Mouse (Mus musculus) thymus, adult 2 months (tissue): ENCODE data around the gene Ddr1. TPM values are rescaled to one million over a fixed set of nuclear protein-coding genes. Genes with fewer than 3 reads are reported as not detected.

Experiments
- DNase-seq: peaks from one replicate; pipeline ENCODE4 v3.0.0; 2021
- H3K27ac ChIP-seq: fragments of 200-500 bp; 2 replicates; pipeline ENCODE4 v1.5.1; 2012; ENCODE audit warnings: low read length, control low read depth; ENCODE audit not compliant: control insufficient read depth, insufficient read depth
- H3K27me3 ChIP-seq: fragments of 200-500 bp; 2 replicates; pipeline ENCODE4 v1.6.1; 2012; ENCODE audit warnings: mild to moderate bottlenecking, low read length, moderate library complexity, mixed read lengths; ENCODE audit not compliant: control insufficient read depth, insufficient read depth
- H3K36me3 ChIP-seq: fragments of 200-500 bp; 2 replicates; pipeline ENCODE4 v1.6.1; 2012; ENCODE audit warnings: mild to moderate bottlenecking, low read length, moderate library complexity; ENCODE audit not compliant: control insufficient read depth, insufficient read depth
- H3K4me1 ChIP-seq: fragments of 200-500 bp; replicated peaks from 2 replicates; pipeline ENCODE4 v1.6.1; 2012; ENCODE audit warnings: low read length; ENCODE audit not compliant: control insufficient read depth, insufficient read depth
- H3K4me3 ChIP-seq: fragments of 200-500 bp; 2 replicates; pipeline ENCODE4 v1.5.1; 2012; ENCODE audit warnings: mild to moderate bottlenecking, low read length, control low read depth, moderate library complexity; ENCODE audit not compliant: control insufficient read depth, insufficient read depth
- CTCF ChIP-seq: fragments of 200-500 bp; IDR thresholded peaks from 2 replicates; pipeline ENCODE4 v1.5.1; 2012; ENCODE audit warnings: mild to moderate bottlenecking, control low read depth, low read length, moderate library complexity, borderline replicate concordance; ENCODE audit not compliant: control insufficient read depth, poor library complexity, insufficient read depth; ENCODE audit errors: extremely low read depth
- POLR2A ChIP-seq: fragments of 200-500 bp; IDR thresholded peaks from 2 replicates; pipeline ENCODE4 v1.6.1; 2012; ENCODE audit warnings: mild to moderate bottlenecking, low read length, control low read depth, moderate library complexity; ENCODE audit not compliant: control insufficient read depth, poor library complexity, insufficient read depth; ENCODE audit errors: extremely low read depth
- WGBS: fragments of 180-500 bp; shearing (Covaris S2); methylation state at CpG from one replicate; pipeline ENCODE4 v1.1.7; 2018; 5-methylcytosine and 5-hydroxymethylcytosine counted together
- polyA plus RNA-seq: library from polyadenylated mRNA; depleted of rRNA; stranded (reverse); fragments of >200 nt; gene quantifications from 2 replicates; pipeline ENCODE4 v1.2.3, GENCODE M21; 2012

The Ddr1 gene
- polyA plus RNA-seq, 1 experiment = 43.6 TPM

- WGBS = 40% methylated on average over 9 of the region's 9 CpGs
- Histone ChIP-seq H3K4me1 (peaks cover 2% of the 10 kb centered on the region), H3K4me3 (no peak overlapping the region), H3K36me3 (no peaks in the 10 kb centered on the region), H3K27ac (no peak overlapping the region), H3K27me3 (no peaks in the 10 kb centered on the region)
- DNase-seq = no peak
- TF ChIP-seq POLR2A (no peak), CTCF (no peak)
Observed at GRCm38 (mm10) chr17:35741589-35742226, 37.3 kb upstream of the Ddr1 start.

- H3K4me3 ChIP-seq = no peak overlapping the region
- H3K27ac ChIP-seq = no peak overlapping the region
- TF ChIP-seq CTCF (no peak), POLR2A (no peak)
- H3K36me3 ChIP-seq = no peaks in the 10 kb centered on the region
- no peaks in the 10 kb centered on the region for H3K27me3 ChIP-seq
- WGBS = 25% methylated on average over 5 of the region's 5 CpGs
- H3K4me1 ChIP-seq = peaks cover 6% of the 10 kb centered on the region
- DNase-seq = no peak
Observed at GRCm38 (mm10) chr17:35740276-35740880, 36.0 kb upstream of the Ddr1 start.

GRCm38 (mm10) chr17:35739675-35740074 lies 35.3 kb upstream of the Ddr1 start:
- DNase-seq = peak; percentile 90
- H3K27me3 ChIP-seq = no peaks in the 10 kb centered on the region
- TF ChIP-seq CTCF (no peak), POLR2A (no peak)
- H3K4me3 ChIP-seq = no peak overlapping the region
- no peak overlapping the region for H3K27ac ChIP-seq
- no peaks in the 10 kb centered on the region for H3K36me3 ChIP-seq
- H3K4me1 ChIP-seq = peaks cover 8% of the 10 kb centered on the region
- WGBS = 2% methylated on average over 6 of the region's 6 CpGs

GRCm38 (mm10) chr17:35737743-35738142 lies 33.3 kb upstream of the Ddr1 start:
- no peaks in the 10 kb centered on the region for H3K36me3 ChIP-seq
- no peak overlapping the region for H3K27ac ChIP-seq
- H3K4me3 ChIP-seq = no peak overlapping the region
- peaks cover 12% of the 10 kb centered on the region for H3K4me1 ChIP-seq
- TF ChIP-seq CTCF = peak; percentile 75; the same call in 1 of the 2 replicates
- no peak for TF ChIP-seq POLR2A
- 26% methylated on average over 12 of the region's 12 CpGs for WGBS
- peak; percentile 81 for DNase-seq
- H3K27me3 ChIP-seq = no peaks in the 10 kb centered on the region

GRCm38 (mm10) chr17:35736280-35736960 lies 32.0 kb upstream of the Ddr1 start:
- peak; percentile 75 for DNase-seq
- WGBS = 53% methylated on average over 12 of the region's 12 CpGs
- TF ChIP-seq POLR2A = no peak
- peak; percentile 78; the same call in 1 of the 2 replicates for TF ChIP-seq CTCF
- Histone ChIP-seq H3K36me3 (no peaks in the 10 kb centered on the region), H3K4me1 (peaks cover 17% of the 10 kb centered on the region), H3K27ac (no peak overlapping the region), H3K4me3 (no peak overlapping the region), H3K27me3 (no peaks in the 10 kb centered on the region)

DNA sequence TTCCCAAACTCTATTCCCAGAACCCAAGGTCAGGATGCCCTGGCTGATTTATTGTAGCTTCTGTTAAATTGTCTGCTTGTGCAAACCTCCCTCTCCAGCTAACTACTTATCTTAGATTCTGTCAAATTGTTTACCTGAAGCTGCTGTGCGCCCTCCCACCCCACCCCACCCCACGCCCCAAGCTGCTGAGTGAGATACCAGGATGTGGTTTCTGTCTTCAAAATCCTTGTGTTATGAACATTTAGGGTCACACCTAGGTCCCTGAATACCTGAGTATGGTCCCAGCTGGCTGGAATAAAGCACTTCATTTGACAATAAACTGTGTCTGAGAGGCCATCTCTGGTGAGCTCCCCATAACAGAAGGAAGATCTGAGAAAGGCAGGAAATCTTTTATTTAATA lies 30.1 kb upstream of the Ddr1 start:
- WGBS = 20% methylated on average over 2 of the region's 2 CpGs
- Histone ChIP-seq H3K36me3 (no peaks in the 10 kb centered on the region), H3K27ac (peak overlapping the region; percentile 54), H3K27me3 (no peaks in the 10 kb centered on the region), H3K4me3 (no peak overlapping the region), H3K4me1 (peaks cover 19% of the 10 kb centered on the region)
- TF ChIP-seq POLR2A (no peak), CTCF (no peak)
- DNase-seq = no peak
